23 mouse cellular contexts compared by ENCODE assay signal in genomic region chr3:154881428-154881986, GRCm38 (mm10).
A peak's percentile ranks its signal among the peaks of the same experiment; 100 is the strongest.
DNase-seq lines count a peak whose midpoint lies in the region; ATAC-seq and TF ChIP-seq lines count a peak whose summit lies in the region.
"Had no signal": no experiment of that assay in that cellular context is flagged by ENCODE, and none has a peak within 500 bp of the region (broad histone marks: within the 10 kb centered on the region; RNA-seq: fewer than 3 reads in every experiment).

No protein-coding gene starts in this region.

- no peak for DNase-seq in heart, postnatal 0 days (ENCODE audit: low spot score)
- no peak for DNase-seq in heart, postnatal 4 days
- no peak for DNase-seq in gastrocnemius, postnatal 25 days
- DNase-seq in left cerebral cortex, adult 9 months (ENCODE audit: low spot score in 2 of 2) = no peak
- no peak for DNase-seq in lung, postnatal 14 days
- DNase-seq: adrenal gland, adult 2 months; adrenal gland, postnatal 14 days; B cell, adult 2 months; cerebellum, adult 11-12 months; cerebellum, adult 8-10 months; cerebellum, postnatal 10 days; gastrocnemius, postnatal 36 days; kidney, adult 18-20 months had no signal

- no peaks in the 10 kb centered on the region for H3K27me3 ChIP-seq in heart, postnatal 0 days (ENCODE audit: control insufficient read depth, insufficient read depth, low read length)
- no peaks in the 10 kb centered on the region for H3K27me3 ChIP-seq in intestine, postnatal 0 days (replicated peaks; ENCODE audit: control insufficient read depth, insufficient read depth, low read length)
- H3K27me3 ChIP-seq: embryonic facial prominence, embryonic 12.5 days; embryonic facial prominence, embryonic 15.5 days; forebrain, embryonic 15.5 days; hindbrain, embryonic 13.5 days had no signal

- no peak for TF ChIP-seq EP300 in heart, postnatal 0 days (IDR thresholded peaks at IDR 0.05; ENCODE audit: low read depth)

- peaks cover 27% of the 10 kb centered on the region for H3K4me1 ChIP-seq in heart, postnatal 0 days (ENCODE audit: control insufficient read depth, insufficient read depth)
- H3K4me1 ChIP-seq in intestine, postnatal 0 days (replicated peaks; ENCODE audit: control insufficient read depth, insufficient read depth, low read length) = peaks cover 2% of the 10 kb centered on the region; the same call in 1 of the 2 replicates

- no peak overlapping the region for H3K4me3 ChIP-seq in heart, postnatal 0 days (ENCODE audit: low read depth, low read length)
- no peak overlapping the region for H3K4me3 ChIP-seq in intestine, postnatal 0 days (ENCODE audit: low read depth, low read length)
- H3K4me3 ChIP-seq: embryonic facial prominence, embryonic 12.5 days; embryonic facial prominence, embryonic 15.5 days; forebrain, embryonic 15.5 days; hindbrain, embryonic 10.5 days; hindbrain, embryonic 13.5 days had no signal

- no peak overlapping the region for H3K4me2 ChIP-seq in heart, postnatal 0 days (ENCODE audit: low read depth, low read length)
- H3K4me2 ChIP-seq in intestine, postnatal 0 days (replicated peaks; ENCODE audit: low read depth) = no peak overlapping the region
- H3K4me2 ChIP-seq: embryonic facial prominence, embryonic 12.5 days; embryonic facial prominence, embryonic 15.5 days; forebrain, embryonic 15.5 days; heart, embryonic 11.5 days; hindbrain, embryonic 13.5 days had no signal

- no peaks in the 10 kb centered on the region for H3K36me3 ChIP-seq in heart, postnatal 0 days (replicated peaks; ENCODE audit: control insufficient read depth, insufficient read depth, low read length)
- no peaks in the 10 kb centered on the region for H3K36me3 ChIP-seq in intestine, postnatal 0 days (ENCODE audit: control insufficient read depth, insufficient read depth)
- H3K36me3 ChIP-seq: embryonic facial prominence, embryonic 12.5 days; embryonic facial prominence, embryonic 15.5 days; forebrain, embryonic 15.5 days; hindbrain, embryonic 10.5 days; hindbrain, embryonic 13.5 days had no signal

- no peak for ATAC-seq in heart, postnatal 0 days (ENCODE audit: insufficient read depth, low read depth)
- ATAC-seq in granulocyte monocyte progenitor cell, adult 5-6 weeks (replicated peaks; ENCODE audit: poor library complexity, severe bottlenecking) = peak; percentile 61
- peak; percentile 46; the same call in 1 of the 2 replicates for ATAC-seq in intestine, postnatal 0 days
- ATAC-seq: inflammation-experienced regulatory T-cells, adult 6 months had no signal

- H3K27ac ChIP-seq in heart, postnatal 0 days (ENCODE audit: low read depth) = peak overlapping the region; percentile 70
- no peak overlapping the region for H3K27ac ChIP-seq in intestine, postnatal 0 days (ENCODE audit: low read depth, low read length)
- H3K27ac ChIP-seq: embryonic facial prominence, embryonic 12.5 days; embryonic facial prominence, embryonic 15.5 days; forebrain, embryonic 15.5 days; hindbrain, embryonic 10.5 days; hindbrain, embryonic 13.5 days; hindbrain, postnatal 0 days had no signal

- no peaks in the 10 kb centered on the region for H3K9me3 ChIP-seq in heart, postnatal 0 days (replicated peaks; ENCODE audit: control insufficient read depth, low read length)
- H3K9me3 ChIP-seq in intestine, postnatal 0 days (ENCODE audit: control insufficient read depth) = no peaks in the 10 kb centered on the region
- H3K9me3 ChIP-seq: embryonic facial prominence, embryonic 12.5 days; embryonic facial prominence, embryonic 15.5 days; forebrain, embryonic 15.5 days; hindbrain, embryonic 10.5 days; hindbrain, embryonic 13.5 days had no signal

- WGBS in heart, postnatal 0 days = 70% methylated on average over 2 of the region's 2 CpGs
- 51% methylated on average over 2 of the region's 2 CpGs for WGBS in intestine, postnatal 0 days

- H3K9ac ChIP-seq in heart, postnatal 0 days (replicated peaks; ENCODE audit: low read depth, low read length) = no peak overlapping the region
- no peak overlapping the region for H3K9ac ChIP-seq in intestine, postnatal 0 days (ENCODE audit: low read depth, low read length)
- H3K9ac ChIP-seq: embryonic facial prominence, embryonic 12.5 days; embryonic facial prominence, embryonic 15.5 days; forebrain, embryonic 15.5 days; hindbrain, embryonic 13.5 days had no signal

- TF ChIP-seq CTCF in heart, postnatal 0 days (IDR thresholded peaks at IDR 0.05; ENCODE audit: low read depth) = no peak
- no peak for TF ChIP-seq CTCF in intestine, postnatal 0 days (IDR thresholded peaks at IDR 0.05; ENCODE audit: low read depth)
